Mouse (Mus musculus): ENCODE data around the gene Ptprd. TPM values are rescaled to one million over a fixed set of nuclear protein-coding genes. Genes with fewer than 3 reads are reported as not detected.
A peak's percentile ranks its signal among the peaks of the same experiment; 100 is the strongest.
"Not testable (repeated sequence)": the region's sequence is repeated elsewhere in the genome, so short reads cannot be mapped to it uniquely, and the experiment has no call there.

The Ptprd gene
- polyA plus RNA-seq, 1 experiment from 2014 or later: 12.9 TPM

GRCm38 (mm10) chr4:77861269-77861668, 350.5 kb downstream of the Ptprd start:
- Histone ChIP-seq H3K4me1 (replicated peaks) (no peaks in the 10 kb centered on the region), H3K27ac (no peak overlapping the region), H3K27me3 (replicated peaks) (no peaks in the 10 kb centered on the region), H3K36me3 (no peaks in the 10 kb centered on the region), H3K4me2 (replicated peaks) (no peak overlapping the region), H3K4me3 (replicated peaks) (no peak overlapping the region), H3K9ac (no peak overlapping the region), H3K9me3 (no peaks in the 10 kb centered on the region)
- WGBS: 69% methylated on average over 5 of the region's 5 CpGs
- no peak for ATAC-seq

DNA sequence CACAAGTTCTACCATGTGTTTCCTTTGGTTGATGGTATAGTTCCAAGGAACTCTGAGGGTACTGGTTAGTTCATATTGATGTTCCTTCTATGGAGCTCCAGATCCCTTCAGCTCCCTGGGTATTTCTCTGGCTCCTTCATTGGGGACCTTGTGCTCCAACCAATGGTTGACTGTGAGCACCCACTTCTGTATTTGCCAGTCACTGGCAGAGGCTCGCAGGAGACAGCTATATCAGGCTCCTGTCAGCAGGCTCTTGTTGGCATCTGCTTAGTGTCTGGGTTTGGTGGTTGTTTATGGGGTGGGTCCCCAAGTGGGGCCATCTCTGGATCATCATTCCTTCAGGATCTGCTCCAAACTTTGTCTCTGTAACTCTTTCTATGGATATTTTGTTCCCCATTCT, 414.4 kb downstream of the Ptprd start:
- WGBS: 53% methylated on average over 1 of the region's 1 CpGs

GRCm38 (mm10) chr4:77777237-77777636, 434.5 kb downstream of the Ptprd start:
- Histone ChIP-seq H3K9me3 (no peaks in the 10 kb centered on the region), H3K4me1 (replicated peaks) (no peaks in the 10 kb centered on the region), H3K9ac (no peak overlapping the region), H3K27me3 (replicated peaks) (no peaks in the 10 kb centered on the region), H3K4me2 (replicated peaks) (no peak overlapping the region), H3K27ac (no peak overlapping the region), H3K4me3 (replicated peaks) (no peak overlapping the region), H3K36me3 (no peaks in the 10 kb centered on the region)
- ATAC-seq: no peak
- 80% methylated on average over 2 of the region's 2 CpGs for WGBS

More for the DNA sequence above, 414.4 kb downstream of the Ptprd start:
- H3K4me1 ChIP-seq (replicated peaks); H3K36me3 ChIP-seq; H3K4me3 ChIP-seq (replicated peaks); H3K9ac ChIP-seq; H3K9me3 ChIP-seq; H3K27ac ChIP-seq; H3K27me3 ChIP-seq (replicated peaks); H3K4me2 ChIP-seq (replicated peaks); ATAC-seq: not testable (repeated sequence)

DNA sequence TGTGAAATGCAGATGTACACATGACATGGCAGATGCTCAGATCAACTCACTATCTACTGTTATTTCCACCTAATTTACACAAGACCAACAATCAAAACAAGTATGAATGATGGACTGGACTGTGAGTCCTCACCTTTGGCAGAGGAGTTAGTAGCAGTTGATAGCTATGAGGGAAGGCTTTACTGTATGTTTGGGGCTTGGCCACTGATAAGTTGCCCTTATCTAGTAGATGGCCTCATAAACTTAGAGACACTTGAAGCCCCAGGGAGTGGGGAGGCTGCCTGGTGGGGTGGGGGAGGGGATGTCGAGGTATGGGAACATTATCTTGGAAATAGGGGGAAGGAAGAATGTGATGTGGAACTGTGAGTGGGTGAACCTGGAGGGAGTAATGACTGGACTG, 448.0 kb downstream of the Ptprd start:
- peak; percentile 61; the same call in 1 of the 2 replicates for ATAC-seq
- no peak overlapping the region for H3K4me3 ChIP-seq (replicated peaks)
- H3K4me2 ChIP-seq (replicated peaks): no peak overlapping the region
- H3K9me3 ChIP-seq: no peaks in the 10 kb centered on the region
- 45% methylated on average over 1 of the region's 1 CpGs for WGBS
- H3K36me3 ChIP-seq: no peaks in the 10 kb centered on the region
- H3K27ac ChIP-seq: no peak overlapping the region
- H3K27me3 ChIP-seq (replicated peaks): no peaks in the 10 kb centered on the region
- H3K9ac ChIP-seq: no peak overlapping the region
- H3K4me1 ChIP-seq (replicated peaks): no peaks in the 10 kb centered on the region

- 80% methylated on average over 2 of the region's 2 CpGs for WGBS
- no peak overlapping the region for H3K9ac ChIP-seq
- H3K27me3 ChIP-seq (replicated peaks): no peaks in the 10 kb centered on the region
- H3K4me1 ChIP-seq (replicated peaks): no peaks in the 10 kb centered on the region
- no peak overlapping the region for H3K4me2 ChIP-seq (replicated peaks)
- no peak overlapping the region for H3K4me3 ChIP-seq (replicated peaks)
- no peaks in the 10 kb centered on the region for H3K9me3 ChIP-seq
- no peak overlapping the region for H3K27ac ChIP-seq
- H3K36me3 ChIP-seq: no peaks in the 10 kb centered on the region
- ATAC-seq: no peak
These were observed 468.4 kb downstream of the Ptprd start for GRCm38 (mm10) chr4:77743391-77743790.

GRCm38 (mm10) chr4:77721908-77722307, 489.9 kb downstream of the Ptprd start:
- Histone ChIP-seq H3K4me1 (replicated peaks) (no peaks in the 10 kb centered on the region), H3K36me3 (no peaks in the 10 kb centered on the region), H3K27me3 (replicated peaks) (no peaks in the 10 kb centered on the region), H3K4me3 (replicated peaks) (no peak overlapping the region), H3K9ac (no peak overlapping the region), H3K4me2 (replicated peaks) (no peak overlapping the region), H3K9me3 (no peaks in the 10 kb centered on the region), H3K27ac (no peak overlapping the region)
- no peak for ATAC-seq
- WGBS: 69% methylated on average over 6 of the region's 6 CpGs

DNA sequence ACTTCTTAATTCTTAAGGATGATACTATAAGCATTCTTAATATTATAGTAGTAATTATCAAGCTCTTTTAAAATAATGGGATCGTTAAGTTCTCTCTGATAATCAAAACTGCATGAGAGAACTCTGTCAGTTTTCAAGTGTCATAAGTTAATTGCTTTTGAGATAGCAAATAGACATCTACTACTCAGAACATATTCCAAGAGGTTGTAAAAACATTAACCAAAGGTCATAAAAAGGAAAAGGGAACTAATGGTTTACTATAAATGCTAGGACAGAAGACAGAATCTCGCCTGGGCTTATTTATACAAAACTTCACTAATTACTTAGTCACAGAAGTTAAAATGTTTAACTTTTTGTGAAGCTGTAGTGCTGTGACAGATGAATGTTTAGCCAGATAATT, 494.0 kb downstream of the Ptprd start:
- H3K9ac ChIP-seq: no peak overlapping the region
- peak; percentile 61; the same call in 1 of the 2 replicates for ATAC-seq
- 33% methylated on average over 2 of the region's 2 CpGs for WGBS
- H3K4me3 ChIP-seq (replicated peaks): no peak overlapping the region
- no peaks in the 10 kb centered on the region for H3K9me3 ChIP-seq
- no peak overlapping the region for H3K27ac ChIP-seq
- H3K27me3 ChIP-seq (replicated peaks): no peaks in the 10 kb centered on the region
- H3K4me2 ChIP-seq (replicated peaks): no peak overlapping the region
- no peaks in the 10 kb centered on the region for H3K4me1 ChIP-seq (replicated peaks)
- no peaks in the 10 kb centered on the region for H3K36me3 ChIP-seq

DNA sequence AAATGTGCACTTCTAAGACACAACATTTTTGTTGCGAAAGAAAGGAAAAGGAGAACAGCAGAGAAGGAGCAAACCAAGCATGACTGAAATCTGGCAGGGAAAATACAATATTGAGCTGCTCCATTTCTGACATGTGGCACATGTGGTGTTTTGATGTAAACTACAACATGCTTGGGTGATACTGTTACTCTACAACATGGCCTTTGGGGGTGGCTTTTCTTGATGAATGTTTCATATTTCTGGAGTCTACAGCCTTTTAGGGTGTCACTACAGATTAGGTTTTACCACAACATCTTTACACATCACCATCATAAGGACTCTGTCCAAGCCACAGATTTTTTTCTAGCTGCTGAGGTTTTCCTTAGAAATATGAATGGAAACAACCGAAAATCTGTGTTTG, 501.5 kb downstream of the Ptprd start:
- Histone ChIP-seq H3K36me3 (no peaks in the 10 kb centered on the region), H3K4me2 (replicated peaks) (no peak overlapping the region), H3K9ac (no peak overlapping the region), H3K9me3 (no peaks in the 10 kb centered on the region), H3K4me1 (replicated peaks) (no peaks in the 10 kb centered on the region), H3K4me3 (replicated peaks) (no peak overlapping the region), H3K27me3 (replicated peaks) (no peaks in the 10 kb centered on the region), H3K27ac (no peak overlapping the region)
- 84% methylated on average over 2 of the region's 2 CpGs for WGBS
- no peak for ATAC-seq

GRCm38 (mm10) chr4:77698294-77698693, 513.5 kb downstream of the Ptprd start:
- Histone ChIP-seq H3K27ac (no peak overlapping the region), H3K27me3 (replicated peaks) (no peaks in the 10 kb centered on the region), H3K9ac (no peak overlapping the region), H3K4me2 (replicated peaks) (no peak overlapping the region), H3K4me1 (replicated peaks) (no peaks in the 10 kb centered on the region), H3K9me3 (no peaks in the 10 kb centered on the region), H3K36me3 (no peaks in the 10 kb centered on the region), H3K4me3 (replicated peaks) (no peak overlapping the region)
- ATAC-seq: no peak
- WGBS: 59% methylated on average over 2 of the region's 2 CpGs

DNA sequence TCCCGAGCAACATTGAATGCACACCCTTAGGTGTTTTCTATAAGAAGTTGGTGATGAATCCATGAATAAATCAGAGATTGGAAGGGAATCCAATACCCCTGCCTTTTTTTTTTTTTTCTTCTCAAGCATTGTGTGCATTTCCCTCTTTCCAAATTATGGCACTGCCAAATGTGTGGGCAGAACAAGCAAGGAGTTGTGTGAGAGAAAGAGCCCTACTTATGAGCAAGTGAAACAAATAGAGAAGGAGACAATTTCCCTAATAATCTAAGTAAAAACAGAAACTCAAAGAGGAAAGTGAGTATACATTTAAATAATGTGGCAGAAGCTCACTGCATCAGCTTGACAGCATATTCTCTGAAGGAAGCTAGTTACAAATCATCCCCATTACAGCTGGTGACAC, 536.0 kb downstream of the Ptprd start:
- no peaks in the 10 kb centered on the region for H3K4me1 ChIP-seq (replicated peaks)
- no peak overlapping the region for H3K27ac ChIP-seq
- 86% methylated on average over 1 of the region's 1 CpGs for WGBS
- no peak overlapping the region for H3K9ac ChIP-seq
- no peak overlapping the region for H3K4me3 ChIP-seq (replicated peaks)
- no peak for ATAC-seq
- no peaks in the 10 kb centered on the region for H3K9me3 ChIP-seq
- H3K27me3 ChIP-seq (replicated peaks): no peaks in the 10 kb centered on the region
- H3K36me3 ChIP-seq: no peaks in the 10 kb centered on the region
- H3K4me2 ChIP-seq (replicated peaks): no peak overlapping the region

DNA sequence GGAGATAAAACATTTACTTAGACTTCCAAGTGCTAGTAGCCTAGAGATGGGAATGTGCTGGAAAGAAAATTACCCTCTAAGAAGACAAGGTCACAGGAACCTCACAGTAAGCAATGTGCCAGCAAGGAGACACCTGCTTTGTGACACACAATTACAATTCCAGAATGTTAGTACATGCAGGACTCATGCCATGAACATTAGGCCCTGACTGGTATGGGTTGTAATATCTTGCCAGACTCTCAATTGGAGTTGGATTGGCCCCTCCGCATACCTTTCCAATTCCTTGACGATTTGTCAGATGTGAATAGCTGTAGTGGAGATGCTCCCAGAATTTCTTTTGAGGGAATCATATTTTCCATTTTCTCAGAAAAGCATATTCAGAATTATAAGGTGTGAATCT, 547.0 kb downstream of the Ptprd start:
- no peak for ATAC-seq
- whole genome bisulfite sequencing: 96% methylated on average over 2 of the region's 2 CpGs
- Histone ChIP-seq H3K4me3 (replicated peaks) (no peak overlapping the region), H3K27ac (no peak overlapping the region), H3K4me1 (replicated peaks) (no peaks in the 10 kb centered on the region), H3K9ac (no peak overlapping the region), H3K27me3 (replicated peaks) (no peaks in the 10 kb centered on the region), H3K36me3 (no peaks in the 10 kb centered on the region), H3K4me2 (replicated peaks) (no peak overlapping the region), H3K9me3 (no peaks in the 10 kb centered on the region)

GRCm38 (mm10) chr4:77662309-77662708, 549.5 kb downstream of the Ptprd start:
- Histone ChIP-seq H3K27ac (no peak overlapping the region), H3K36me3 (no peaks in the 10 kb centered on the region), H3K9ac (no peak overlapping the region), H3K9me3 (no peaks in the 10 kb centered on the region), H3K4me1 (replicated peaks) (no peaks in the 10 kb centered on the region), H3K4me3 (replicated peaks) (no peak overlapping the region), H3K27me3 (replicated peaks) (no peaks in the 10 kb centered on the region), H3K4me2 (replicated peaks) (no peak overlapping the region)
- 83% methylated on average over 1 of the region's 1 CpGs for WGBS
- ATAC-seq: no peak

GRCm38 (mm10) chr4:77655669-77656068, 556.1 kb downstream of the Ptprd start:
- no peak overlapping the region for H3K4me3 ChIP-seq (replicated peaks)
- no peaks in the 10 kb centered on the region for H3K36me3 ChIP-seq
- WGBS: 85% methylated on average over 1 of the region's 1 CpGs
- no peaks in the 10 kb centered on the region for H3K27me3 ChIP-seq (replicated peaks)
- ATAC-seq: no peak
- H3K4me1 ChIP-seq (replicated peaks): no peaks in the 10 kb centered on the region
- no peaks in the 10 kb centered on the region for H3K9me3 ChIP-seq
- no peak overlapping the region for H3K9ac ChIP-seq
- H3K4me2 ChIP-seq (replicated peaks): no peak overlapping the region
- no peak overlapping the region for H3K27ac ChIP-seq

Measured in intestine, embryonic 15.5 days (tissue).